Mouse (Mus musculus): ENCODE data around the gene Hipk1. TPM values are rescaled to one million over a fixed set of nuclear protein-coding genes. Genes with fewer than 3 reads are reported as not detected.

The Hipk1 gene
- total RNA-seq, 2 experiments from 2014 or later: 100 to 114 TPM

DNA sequence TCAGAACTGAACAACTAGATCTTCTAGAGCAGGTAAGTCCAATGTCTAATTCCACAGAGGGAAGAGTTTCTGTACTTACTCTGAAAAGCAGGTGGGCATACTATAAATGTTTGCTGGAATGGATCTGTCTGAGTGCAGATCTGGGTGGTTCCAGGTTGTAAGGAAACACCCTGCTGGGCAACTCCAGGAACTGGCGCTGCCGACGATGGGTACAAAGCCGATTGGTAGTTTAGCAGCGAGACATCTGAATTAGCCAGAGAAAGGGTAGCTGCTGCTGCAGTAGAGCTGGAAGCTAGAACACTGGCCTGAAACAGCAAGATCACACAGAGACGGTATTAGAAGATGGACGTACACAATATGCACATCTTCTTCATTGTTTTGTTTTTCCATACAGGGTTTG is 32.9 kb downstream of the Hipk1 start:
- intact Hi-C loops (cut with DNase I): no loop called here
- no peak for DNase-seq

DNA sequence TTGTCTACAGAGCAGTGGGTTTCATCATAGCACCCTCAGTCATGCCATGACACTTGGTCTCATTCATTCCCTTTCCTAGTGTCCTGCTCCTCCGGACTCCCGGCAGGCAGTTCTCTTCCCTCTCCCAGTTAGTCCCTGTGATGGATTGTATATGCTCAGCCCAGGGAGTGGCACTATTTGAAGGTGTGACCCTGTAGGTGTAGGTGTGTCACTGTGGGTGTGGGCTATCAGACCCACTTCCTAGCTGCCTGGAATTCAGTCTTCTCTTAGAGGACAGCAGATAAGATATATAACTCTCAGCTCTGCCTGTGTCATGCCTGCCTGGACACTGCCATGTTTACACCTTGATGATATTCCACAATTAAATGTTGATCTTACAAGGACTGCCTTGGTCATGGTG is 34.4 kb downstream of the Hipk1 start:
- intact Hi-C loops (cut with DNase I): no loop called here
- DNase-seq: no peak

DNA sequence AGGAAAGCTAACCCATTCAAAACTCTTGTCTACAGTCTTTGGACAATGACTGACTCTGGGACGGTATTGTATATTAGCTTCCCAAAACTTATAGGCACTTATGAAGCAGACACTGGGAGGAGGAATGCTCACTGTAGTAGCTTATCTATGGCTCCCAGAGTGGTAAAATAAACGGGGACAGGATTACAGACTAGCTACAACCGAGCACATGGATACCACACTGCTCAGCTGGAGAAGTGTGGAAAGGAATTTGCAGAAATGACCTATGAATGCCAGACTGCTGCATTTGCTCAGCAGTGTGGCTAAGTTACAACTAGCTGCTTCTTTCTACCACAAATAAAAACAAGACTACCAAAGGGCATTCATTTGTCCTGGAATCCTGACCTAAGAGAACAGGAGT is 36.0 kb downstream of the Hipk1 start:
- intact Hi-C loops (cut with DNase I): no loop called here
- no peak for DNase-seq

DNA sequence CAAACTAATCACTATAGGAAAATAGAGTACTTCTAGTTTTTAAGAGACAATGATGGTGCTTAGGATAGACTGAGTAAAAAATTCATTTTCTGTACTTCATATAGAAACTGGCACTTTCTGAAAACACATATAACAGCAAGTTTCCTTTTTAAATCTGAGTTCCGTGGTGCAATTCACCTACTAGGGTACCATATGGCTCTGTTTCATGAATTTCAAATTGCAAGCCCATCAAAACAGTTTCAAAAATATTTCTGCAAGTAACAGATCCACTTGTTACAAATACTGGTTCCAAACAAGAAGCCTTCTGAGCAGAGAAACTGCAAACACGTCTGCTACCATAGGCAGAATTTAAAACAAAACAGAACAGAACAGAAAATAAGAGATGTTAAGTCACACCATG is 39.8 kb downstream of the Hipk1 start:
- intact Hi-C loops (cut with DNase I): no loop called here
- no peak for DNase-seq

DNA sequence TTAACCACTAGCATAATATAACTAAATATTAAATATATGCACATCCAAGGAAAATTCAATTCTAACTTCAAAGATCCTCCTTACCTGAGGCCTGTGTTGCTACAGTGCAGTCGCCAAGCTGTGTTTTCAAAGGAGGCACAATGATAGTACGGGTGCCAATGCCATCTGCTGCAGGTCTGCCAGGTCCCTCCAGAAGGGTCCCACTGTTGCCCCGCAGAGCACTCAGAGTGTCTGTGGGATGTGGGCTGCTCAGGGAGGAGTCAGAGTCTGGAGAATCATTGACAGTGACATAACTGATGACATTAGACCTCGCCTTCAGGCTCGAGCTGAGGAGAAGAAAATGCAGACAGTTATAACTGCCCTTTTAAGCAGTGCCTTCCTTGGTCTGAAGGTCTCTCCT is 44.7 kb downstream of the Hipk1 start:
- intact Hi-C loops (cut with DNase I): no loop called here

DNA sequence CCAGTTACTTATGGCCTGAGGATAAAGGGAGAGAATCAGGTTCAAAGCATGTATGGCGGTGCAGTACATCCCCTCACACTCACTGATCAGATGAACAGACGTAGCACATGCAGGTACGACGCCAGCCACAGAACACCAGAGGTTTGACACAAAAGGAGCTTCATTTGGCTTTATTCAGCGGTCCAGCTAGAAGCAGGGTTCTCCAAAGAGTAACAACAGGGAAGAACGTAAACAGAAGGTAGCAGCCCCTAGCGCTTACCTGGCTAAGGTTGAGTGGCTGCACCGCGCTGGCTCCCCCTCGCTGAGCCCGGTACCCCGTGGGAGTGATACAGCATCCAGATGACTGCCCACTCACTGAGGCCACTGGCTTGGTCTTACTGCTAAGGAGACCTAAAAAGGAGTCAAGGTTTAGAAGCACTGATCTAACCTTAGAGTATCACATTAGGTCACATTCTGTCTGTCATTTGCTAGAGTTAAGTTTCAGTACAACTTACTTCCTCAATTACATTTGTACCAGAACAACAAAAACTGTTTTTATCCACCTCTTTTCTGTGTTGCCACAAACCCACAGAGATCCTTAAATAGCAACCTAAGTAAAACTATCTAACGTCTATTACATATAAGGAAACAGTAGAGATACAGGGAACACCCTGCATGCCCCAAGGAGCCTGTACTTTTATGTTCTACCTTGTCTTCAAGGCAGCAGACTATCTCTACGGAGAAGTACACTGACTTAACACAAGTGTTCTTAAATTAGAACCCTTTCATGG is 46.2 kb downstream of the Hipk1 start:
- no peak for DNase-seq
- intact Hi-C loops (cut with DNase I): no loop called here

More for the DNA sequence above, 44.7 kb downstream of the Hipk1 start:
- no peak for DNase-seq

DNA sequence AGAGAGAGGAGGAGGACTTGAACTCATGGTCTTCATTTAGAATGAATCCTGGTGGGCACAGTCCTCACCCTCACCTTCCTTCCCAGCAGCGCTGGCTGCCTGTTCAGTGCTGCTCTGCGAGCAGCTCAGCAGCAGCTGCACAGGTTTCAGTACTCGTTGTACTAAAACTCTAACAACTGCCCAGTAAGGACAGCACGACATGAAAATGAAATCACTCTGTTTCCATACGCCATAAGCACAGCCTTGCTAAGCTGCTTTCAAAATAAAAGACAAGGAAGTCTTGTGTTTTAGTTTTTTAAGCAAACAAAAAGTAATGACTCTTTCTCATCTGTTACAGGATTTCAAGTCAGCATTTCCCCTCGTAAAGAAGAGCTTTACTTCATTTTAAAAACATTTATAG is 48.2 kb downstream of the Hipk1 start:
- no peak for DNase-seq
- intact Hi-C loops (cut with DNase I): no loop called here

DNA sequence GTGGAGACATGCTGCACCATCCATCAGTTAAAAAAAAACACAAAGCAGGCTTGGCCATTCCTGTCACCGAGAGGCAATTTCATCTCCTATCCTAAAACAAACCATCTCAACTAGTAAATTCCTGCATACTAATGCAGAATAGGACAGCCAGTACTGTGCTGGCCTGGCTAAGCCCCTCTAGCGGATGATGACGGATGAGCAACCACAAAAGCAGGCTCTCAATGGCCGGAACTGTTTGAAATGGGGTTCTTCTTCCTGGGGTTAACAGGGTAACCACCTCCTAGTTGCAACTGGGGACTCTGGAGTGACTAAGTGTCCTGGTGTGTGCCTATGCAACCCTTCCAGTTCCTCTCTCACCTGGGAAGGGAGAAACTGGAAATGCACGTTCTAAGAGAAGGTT is 51.0 kb downstream of the Hipk1 start:
- intact Hi-C loops (cut with DNase I): no loop called here
- DNase-seq: no peak

DNA sequence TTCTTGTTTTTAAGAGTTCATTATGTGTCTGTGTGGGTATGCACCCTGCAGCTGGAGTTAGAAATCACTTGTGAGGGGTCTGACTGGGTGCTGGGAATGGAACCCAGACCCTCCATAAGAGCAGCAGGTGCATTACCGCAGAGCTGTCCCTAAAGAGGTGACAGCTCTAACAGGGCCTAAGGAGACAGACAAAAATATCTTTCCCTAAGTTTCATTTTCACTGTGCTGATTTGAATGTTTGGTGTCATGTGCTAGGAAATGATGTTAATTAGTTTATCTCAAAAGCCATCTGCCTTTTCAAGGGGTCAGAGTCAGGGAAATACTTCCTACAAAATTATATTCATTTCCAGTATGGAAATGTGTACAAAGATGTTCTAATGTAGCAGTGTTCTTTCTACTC is 52.0 kb downstream of the Hipk1 start, which contains the start of gene Gm10964:
Gm10964 (plus strand) TSS at position 38 of the 400 bp plus-strand sequence.
- intact Hi-C loops (cut with DNase I): loop anchor here (2.0 kb wide), 2 partner anchors 71 to 319 kb away; no protein-coding TSS in a partner anchor
- DNase-seq: no peak

DNA sequence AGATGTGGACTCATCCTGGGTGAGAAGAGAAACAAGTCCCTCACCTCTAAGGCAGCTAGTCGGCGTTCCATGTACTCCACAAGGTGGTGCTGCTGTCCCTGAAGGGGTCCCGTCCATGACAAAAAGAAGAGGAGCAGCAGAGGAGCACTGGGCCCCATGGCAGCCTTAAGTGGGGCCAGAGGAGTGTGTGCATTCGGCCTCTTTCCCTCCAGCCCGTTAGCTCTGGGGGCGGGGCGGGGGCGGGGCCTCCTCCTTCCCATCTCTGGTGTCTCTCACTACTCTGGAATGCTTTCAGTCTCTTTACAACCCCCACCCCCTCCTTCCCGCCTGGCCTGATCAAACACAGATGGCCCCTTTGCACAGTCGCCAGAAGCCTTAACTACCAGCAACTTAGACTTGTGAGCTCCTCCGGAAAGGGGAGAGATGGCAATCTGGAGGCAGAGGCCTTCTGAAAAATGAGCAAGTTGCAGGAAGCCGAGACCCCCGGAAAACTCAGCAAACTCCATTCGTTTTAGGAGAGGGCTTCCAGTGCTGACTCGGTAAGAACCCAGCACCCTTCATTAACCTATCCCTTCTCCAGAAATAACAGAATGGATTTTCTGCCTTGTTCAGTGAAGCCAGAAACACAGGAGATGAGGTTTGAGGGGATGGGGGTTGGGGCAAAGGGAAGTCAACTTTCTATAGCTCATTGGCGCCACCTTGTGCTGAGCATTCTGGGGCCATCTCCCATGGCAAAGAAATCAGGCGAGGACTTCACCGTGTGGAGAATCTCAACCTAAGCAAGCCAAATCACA is 53.4 kb downstream of the Hipk1 start, which contains the start of gene Olfml3:
Olfml3 (minus strand) TSS at position 224 of the 794 bp plus-strand sequence.
- peak; percentile 88 to 94 for DNase-seq
- intact Hi-C loops (cut with DNase I): loop anchor here (1.0 to 2.0 kb wide), 4 partner anchors 73 to 345 kb away; no protein-coding TSS in a partner anchor

DNA sequence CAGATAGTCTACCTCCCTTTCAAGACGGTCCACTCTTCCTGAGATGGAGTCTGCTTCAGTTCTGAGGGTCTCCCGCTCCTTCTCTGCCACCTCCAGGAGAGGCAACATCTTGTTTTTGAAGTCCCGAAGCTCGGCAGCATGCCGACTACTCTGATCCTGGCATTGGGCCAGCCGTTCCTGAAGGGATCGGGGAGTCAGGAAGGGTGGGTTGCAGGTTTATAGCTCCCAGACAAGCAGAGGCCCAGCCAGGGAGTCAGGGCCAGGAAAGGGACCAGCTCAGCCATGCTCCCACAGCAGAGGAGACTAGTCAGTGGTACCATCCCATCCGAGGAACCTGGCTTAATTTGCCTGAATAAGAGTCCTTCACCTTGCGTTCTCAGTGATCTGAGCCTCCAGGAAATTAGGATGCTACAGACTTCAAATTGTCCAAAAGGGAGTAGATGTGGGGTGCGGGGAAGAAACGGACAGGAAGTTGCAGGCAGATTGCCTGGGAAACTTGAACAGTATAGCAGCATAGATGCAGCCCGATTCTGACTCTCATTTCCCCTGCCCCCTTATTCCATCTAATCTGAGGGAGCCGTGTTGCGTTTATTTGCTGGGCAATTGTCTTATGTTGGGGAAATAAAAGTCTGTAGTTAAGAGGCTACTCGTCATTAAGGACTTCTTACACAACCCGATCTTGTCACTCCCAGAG is 54.2 kb downstream of the Hipk1 start:
- DNase-seq: peak; percentile 65 to 67
- intact Hi-C loops (cut with DNase I): loop anchor here (2.0 kb wide), 1 partner anchor 150 kb away; no protein-coding TSS in a partner anchor

DNA sequence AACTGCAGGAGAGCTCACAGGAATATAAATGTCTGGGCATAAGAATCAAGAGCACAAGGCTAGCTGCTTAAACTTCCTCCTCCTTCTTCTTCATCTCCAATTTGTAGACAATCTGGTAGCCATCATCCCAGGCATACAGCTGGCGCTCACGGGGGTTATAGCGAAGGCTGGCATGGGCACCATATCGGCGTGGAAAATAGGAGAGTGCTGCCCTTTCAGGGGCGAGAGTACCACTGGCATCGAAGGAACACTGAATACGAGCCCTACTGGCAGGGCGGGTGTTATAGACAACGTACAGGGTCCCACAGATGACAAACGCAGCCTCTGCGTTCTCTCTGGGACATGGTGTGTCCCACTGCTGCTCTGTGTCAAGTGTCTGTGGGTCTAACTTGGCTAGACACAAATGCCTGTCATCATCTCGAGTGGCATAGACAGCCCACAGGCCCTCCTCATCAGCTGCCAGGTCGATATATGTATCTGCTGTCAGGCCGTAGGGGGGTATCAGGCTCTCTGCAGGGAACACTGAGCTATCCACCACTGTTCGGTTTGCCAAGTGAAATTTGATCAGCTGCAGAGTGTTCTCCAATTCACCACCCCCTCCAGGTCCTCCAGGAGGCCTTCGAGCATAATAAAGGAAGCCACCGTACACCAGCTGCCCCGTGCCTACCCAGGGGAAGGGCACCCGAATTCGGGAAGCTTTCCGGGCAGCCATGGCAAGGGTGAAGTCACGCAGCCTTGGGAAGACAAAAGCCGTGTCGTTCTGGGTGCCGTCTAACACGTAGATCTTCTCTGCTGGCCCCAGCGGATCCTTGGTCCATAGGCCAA is 55.4 kb downstream of the Hipk1 start:
- no peak for DNase-seq
- intact Hi-C loops (cut with DNase I): loop anchor here (2.0 kb wide), 1 partner anchor 151 kb away; no protein-coding TSS in a partner anchor

DNA sequence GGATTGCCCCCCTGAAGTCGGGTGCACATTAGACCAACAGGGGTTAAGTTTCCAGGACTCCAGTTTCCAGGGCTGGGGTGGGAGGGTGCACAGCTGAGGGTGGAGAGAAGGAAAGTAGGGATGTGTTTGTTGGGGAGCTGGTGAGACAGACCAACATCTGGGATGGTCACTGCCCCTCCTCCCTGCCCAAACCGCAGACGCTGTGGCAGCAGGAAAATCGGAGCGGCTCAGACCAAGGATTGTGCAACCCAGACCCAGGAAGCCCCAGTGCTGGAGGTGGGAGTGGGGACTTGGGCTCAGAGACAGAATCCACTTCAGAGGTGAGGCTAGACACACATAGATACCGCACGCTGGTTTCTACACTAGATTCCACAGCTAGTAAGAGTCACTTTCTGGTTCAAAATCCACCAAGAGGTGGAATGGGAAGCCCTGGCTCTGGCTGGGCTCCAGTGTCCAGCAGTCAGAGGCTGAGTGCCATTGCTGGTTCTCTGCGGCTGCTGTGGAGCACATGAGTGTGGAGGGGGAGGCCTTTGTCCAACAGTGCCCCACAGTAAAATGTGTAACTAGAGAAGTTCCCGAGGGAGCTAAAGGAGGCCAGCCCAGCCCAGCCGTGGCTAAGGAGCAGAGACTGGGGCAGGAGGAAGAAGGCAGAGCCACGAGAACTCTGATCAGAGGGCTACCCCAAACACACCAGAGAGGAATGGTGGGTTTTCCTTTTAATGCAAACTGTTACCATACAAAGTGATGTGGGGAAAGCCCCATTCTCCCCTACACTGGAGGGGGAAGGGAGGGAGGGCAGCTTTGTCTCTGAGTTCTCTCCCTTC is 56.5 kb downstream of the Hipk1 start:
- DNase-seq: peak; percentile 38 to 51
- intact Hi-C loops (cut with DNase I): no loop called here

DNA sequence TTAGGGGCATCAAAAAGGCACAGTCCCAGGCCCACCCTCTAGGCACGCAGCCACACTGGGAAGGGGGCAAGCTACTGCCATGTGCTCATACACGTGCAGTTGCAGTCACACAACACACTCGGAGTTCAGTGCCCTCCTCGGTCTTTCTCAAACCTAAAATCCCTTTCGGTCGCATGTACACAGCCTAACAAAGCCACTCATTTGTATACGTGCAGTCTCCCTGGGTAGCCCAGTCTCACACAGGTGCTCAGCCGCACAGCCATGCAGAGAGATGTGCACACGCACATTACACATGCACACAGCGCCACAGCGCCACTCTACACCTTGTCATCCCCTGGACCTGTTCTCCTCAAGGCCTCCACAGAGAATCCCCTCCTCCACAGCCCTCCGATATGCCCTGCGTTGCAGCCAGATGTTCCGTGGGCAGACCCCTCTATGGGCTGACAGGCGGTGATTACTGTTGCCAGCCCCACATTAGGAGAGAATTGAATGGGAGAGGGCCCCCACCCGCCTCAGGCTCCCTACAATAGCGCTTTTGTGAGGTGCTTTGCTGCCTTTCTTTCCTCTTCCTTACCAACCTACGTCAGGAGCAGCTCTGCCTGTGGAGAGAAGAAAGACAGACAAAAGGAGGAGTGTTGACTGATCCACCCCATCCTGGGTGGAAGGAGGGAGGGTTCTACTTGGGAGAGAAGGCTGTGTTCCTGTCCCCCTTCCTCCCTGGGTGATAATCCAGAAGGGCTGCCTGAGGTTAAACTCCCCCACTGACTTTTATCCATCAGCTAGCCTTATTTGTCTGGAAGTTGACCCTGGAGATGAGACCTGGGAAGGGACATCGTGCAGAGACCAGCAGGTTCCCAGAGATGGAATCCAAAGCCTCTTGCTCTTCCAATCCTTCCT is 57.3 kb downstream of the Hipk1 start:
- intact Hi-C loops (cut with DNase I): no loop called here
- no peak for DNase-seq

DNA sequence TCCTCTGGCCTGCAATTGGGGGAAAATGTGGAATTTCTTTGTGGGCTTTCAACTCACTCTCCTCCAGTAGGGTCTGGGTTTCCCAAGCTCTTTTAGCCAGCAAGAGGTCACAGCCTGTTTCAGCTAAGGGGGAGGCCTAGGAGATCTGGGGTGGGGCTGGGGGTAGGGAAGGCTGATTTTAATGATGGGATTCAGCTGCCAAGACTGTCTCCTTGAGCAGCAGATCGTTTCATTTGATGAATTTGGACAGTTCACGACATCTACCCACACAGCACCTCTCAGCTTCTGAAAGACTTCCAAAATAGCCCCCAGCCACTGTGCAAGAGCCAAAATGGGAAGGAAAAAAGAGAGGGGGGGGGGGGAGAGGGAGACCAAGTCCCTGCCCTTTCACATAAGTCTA is 58.2 kb downstream of the Hipk1 start:
- no peak for DNase-seq
- intact Hi-C loops (cut with DNase I): no loop called here

DNA sequence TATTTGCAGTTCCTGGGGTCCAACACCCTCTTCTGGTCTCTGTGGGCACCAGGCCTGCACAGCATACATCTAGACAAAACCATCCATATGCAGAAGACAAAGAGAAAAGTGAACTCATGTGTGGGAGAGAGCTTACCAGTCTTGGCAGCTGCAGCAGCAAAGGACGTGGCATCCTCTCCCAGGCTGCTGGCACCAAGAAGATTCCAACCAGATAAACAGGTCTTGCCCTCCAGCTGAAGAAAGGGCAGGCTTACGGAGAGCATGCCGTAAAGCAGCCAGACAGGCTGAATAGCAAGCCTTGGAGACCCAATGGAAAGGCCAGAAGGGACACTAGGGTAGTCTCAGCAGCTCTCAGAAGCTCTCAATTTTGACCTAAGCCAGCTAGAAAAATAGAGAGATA is 59.2 kb downstream of the Hipk1 start:
- no peak for DNase-seq
- intact Hi-C loops (cut with DNase I): no loop called here

DNA sequence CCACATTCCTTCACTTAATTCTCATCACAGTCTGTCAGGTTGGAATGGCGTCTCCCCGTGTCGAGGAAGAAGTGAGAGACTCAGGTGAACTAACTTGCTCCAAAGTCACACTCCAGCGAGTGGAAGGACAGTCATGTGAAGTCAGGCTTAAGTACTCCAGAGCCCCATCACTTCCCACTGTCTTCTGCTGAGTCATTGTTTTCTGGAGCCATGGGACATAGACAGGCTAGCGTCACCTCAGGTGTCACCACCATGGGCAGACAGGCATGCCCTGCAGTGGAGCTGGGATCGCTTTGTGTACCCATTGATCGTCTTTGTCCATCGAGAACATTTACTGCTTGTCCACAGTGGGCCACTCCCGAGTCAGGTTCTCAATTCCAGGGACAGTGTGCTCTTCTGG is 61.5 kb downstream of the Hipk1 start:
- no peak for DNase-seq
- intact Hi-C loops (cut with DNase I): no loop called here

DNA sequence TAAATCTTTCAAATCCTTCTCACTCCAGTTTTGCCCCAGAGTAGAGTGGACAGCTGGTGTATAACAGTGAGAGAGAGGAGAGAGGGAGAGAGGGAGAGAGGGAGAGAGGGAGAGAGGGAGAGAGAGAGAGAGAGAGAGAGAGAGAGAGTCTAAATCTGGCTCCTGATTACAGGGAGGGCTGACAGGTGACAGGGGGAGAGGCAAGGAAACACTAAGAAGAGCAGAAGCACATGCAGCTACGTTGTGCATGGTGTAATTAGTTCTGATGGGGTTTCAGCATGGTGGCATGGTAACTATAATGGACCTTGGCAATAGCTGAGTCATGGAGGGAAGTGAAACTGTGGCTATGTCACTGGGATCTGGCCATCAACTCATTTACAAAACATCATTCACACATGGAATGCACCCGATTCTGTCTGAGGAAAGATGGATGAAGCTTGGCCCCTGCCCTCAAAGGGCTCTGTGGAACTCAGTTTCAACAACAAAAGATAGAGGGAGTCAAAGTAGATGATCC is 63.5 kb downstream of the Hipk1 start:
- intact Hi-C loops (cut with DNase I): no loop called here
- no peak for DNase-seq

Data from heart, postnatal 36 days (tissue).